Mouse (Mus musculus) gastrocnemius, adult 18-20 months (tissue): ENCODE data around the gene Ocel1. TPM values are rescaled to one million over a fixed set of nuclear protein-coding genes. Genes with fewer than 3 reads are reported as not detected.

Experiments used
- DNase-seq: peaks from one replicate; pipeline ENCODE4 v3.0.0; 2021; ENCODE audit warnings: low spot score
- total RNA-seq, 2 experiments: library from RNA; stranded (reverse); gene quantifications; 2 replicates each; pipeline ENCODE4 v1.2.3; 2021

Gene Ocel1
- total RNA-seq, 2 experiments from 2014 or later = 6.1 to 6.2 TPM

- no peak for DNase-seq
Observed at GRCm38 (mm10) chr8:71403107-71403885, 32.2 kb downstream of the Ocel1 start.

GRCm38 (mm10) chr8:71404011-71404410 lies 32.9 kb downstream of the Ocel1 start:
- no peak for DNase-seq

GRCm38 (mm10) chr8:71404951-71405351 lies 33.9 kb downstream of the Ocel1 start:
- DNase-seq = no peak

GRCm38 (mm10) chr8:71405401-71406098 lies 34.5 kb downstream of the Ocel1 start, which contains the start of gene Ankle1:
Ankle1 (plus strand) TSS chr8:71406010.
- DNase-seq = peak; percentile 96

GRCm38 (mm10) chr8:71406099-71407015 lies 35.3 kb downstream of the Ocel1 start:
- DNase-seq = peak; percentile 43

GRCm38 (mm10) chr8:71407441-71407840 lies 36.3 kb downstream of the Ocel1 start:
- no peak for DNase-seq

GRCm38 (mm10) chr8:71408231-71408630 lies 37.1 kb downstream of the Ocel1 start:
- DNase-seq = no peak

GRCm38 (mm10) chr8:71411535-71412273 lies 40.6 kb downstream of the Ocel1 start:
- no peak for DNase-seq

- DNase-seq = no peak
Observed at GRCm38 (mm10) chr8:71422121-71422520, 51.0 kb downstream of the Ocel1 start.

Other genes starting within 250 kb of the Ocel1 start
- 1 to 10 TPM; 8.4 to 8.5 TPM for gene Myo9b, start 98.6 kb upstream of the Ocel1 start, total RNA-seq
- gene Haus8, start 98.4 kb upstream of the Ocel1 start, total RNA-seq = 1 to 10 TPM; 4.5 to 5.1 TPM
- gene Use1, start 4.5 kb upstream of the Ocel1 start, total RNA-seq = 100 to 1,000 TPM; 100 to 109 TPM
- 10 to 100 TPM; 20.8 to 22.4 TPM for gene Nr2f6, start 10.7 kb downstream of the Ocel1 start, total RNA-seq
- 1 to 10 TPM; 4.7 to 6.9 TPM for gene Ushbp1, start 24.5 kb downstream of the Ocel1 start, total RNA-seq
- 10 to 100 TPM; 63.4 to 71.9 TPM for gene Babam1, start 25.6 kb downstream of the Ocel1 start, total RNA-seq
- not detected for gene Ankle1, start 34.7 kb downstream of the Ocel1 start, total RNA-seq
- gene Abhd8, start 92.4 kb downstream of the Ocel1 start, total RNA-seq = 10 to 100 TPM; 22.4 to 28.0 TPM
- gene Mrpl34, start 93.7 kb downstream of the Ocel1 start, total RNA-seq = 10 to 100 TPM; 65.5 to 71.4 TPM
- gene Dda1, start 97.9 kb downstream of the Ocel1 start, total RNA-seq = 10 to 100 TPM; 28.4 to 31.7 TPM
- 10 to 100 TPM; 14.6 to 16.0 TPM for gene Ano8, start 114.7 kb downstream of the Ocel1 start, total RNA-seq
- 10 to 100 TPM; 10.0 to 10.5 TPM for gene Gtpbp3, start 116.8 kb downstream of the Ocel1 start, total RNA-seq
- gene Plvap, start 140.5 kb downstream of the Ocel1 start, total RNA-seq = 10 to 100 TPM; 11.1 to 12.0 TPM
- gene Ccdc194, start 154.4 kb downstream of the Ocel1 start, total RNA-seq = not detected
- gene Bst2, start 166.2 kb downstream of the Ocel1 start, total RNA-seq = 1 to 10 TPM; 5.9 to 8.2 TPM
- gene Mvb12a, start 171.6 kb downstream of the Ocel1 start, total RNA-seq = 10 to 100 TPM; 22.5 to 24.8 TPM
- not detected for gene Tmem221, start 187.6 kb downstream of the Ocel1 start, total RNA-seq
- gene Nxnl1, start 195.3 kb downstream of the Ocel1 start, total RNA-seq = not detected
- gene Slc27a1, start 197.6 kb downstream of the Ocel1 start, total RNA-seq = 10 to 100 TPM; 78.7 to 93.8 TPM
- gene Pgls, start 220.9 kb downstream of the Ocel1 start, total RNA-seq = 10 to 100 TPM; 23.2 to 23.7 TPM
- 1 to 10 TPM in 1 of 2 experiments, under 1 TPM in 1; 0.57 to 1.3 TPM for gene Fam129c, start 226.3 kb downstream of the Ocel1 start, total RNA-seq
- gene Colgalt1, start 239.7 kb downstream of the Ocel1 start, total RNA-seq = 10 to 100 TPM; 37.3 to 37.4 TPM